Mouse (Mus musculus): ENCODE results near the gene Commd1.

GRCm38 (mm10) chr11:22850077-22850476, 132.1 kb downstream of the Commd1 start:
- TF ChIP-seq CTCF (conservative IDR thresholded peaks at IDR 0.05; ENCODE audit: low read length) (no peak), NANOG (IDR thresholded peaks at IDR 0.05; ENCODE audit: borderline replicate concordance, low read length) (no peak)
